Mouse (Mus musculus) left cerebral cortex, postnatal 25 days (tissue): ENCODE data around the gene Tex38. TPM values are rescaled to one million over a fixed set of nuclear protein-coding genes. Genes with fewer than 3 reads are reported as not detected.

Experiments
- DNase-seq, 2 experiments: peaks; one replicate each; pipeline ENCODE4 v3.0.0; 2022; ENCODE audit warnings: low spot score in 2 of 2, mixed read lengths in 1 of 2
- intact Hi-C: fragments of 180-260 bp; cut with DNase I; formaldehyde crosslinking; loops from one replicate; pipeline ENCODE4 v1.15.1; 2025
- total RNA-seq, 2 experiments: library from RNA; stranded (reverse); gene quantifications; 2 replicates each; pipeline ENCODE4 v1.2.3; 2021

Gene Tex38
- total RNA-seq, 2 experiments from 2014 or later: not detected

- peak; percentile 29 to 50 for DNase-seq
- intact Hi-C loops: no loop called here
Measured at GRCm38 (mm10) chr4:115780269-115780668, 549 bp downstream of the Tex38 start.

- DNase-seq: no peak
- intact Hi-C loops: no loop called here
Measured at GRCm38 (mm10) chr4:115777627-115778026, 3.2 kb downstream of the Tex38 start.

- no peak for DNase-seq
- intact Hi-C loops: no loop called here
Measured at GRCm38 (mm10) chr4:115775056-115775455, 5.8 kb downstream of the Tex38 start.

DNA sequence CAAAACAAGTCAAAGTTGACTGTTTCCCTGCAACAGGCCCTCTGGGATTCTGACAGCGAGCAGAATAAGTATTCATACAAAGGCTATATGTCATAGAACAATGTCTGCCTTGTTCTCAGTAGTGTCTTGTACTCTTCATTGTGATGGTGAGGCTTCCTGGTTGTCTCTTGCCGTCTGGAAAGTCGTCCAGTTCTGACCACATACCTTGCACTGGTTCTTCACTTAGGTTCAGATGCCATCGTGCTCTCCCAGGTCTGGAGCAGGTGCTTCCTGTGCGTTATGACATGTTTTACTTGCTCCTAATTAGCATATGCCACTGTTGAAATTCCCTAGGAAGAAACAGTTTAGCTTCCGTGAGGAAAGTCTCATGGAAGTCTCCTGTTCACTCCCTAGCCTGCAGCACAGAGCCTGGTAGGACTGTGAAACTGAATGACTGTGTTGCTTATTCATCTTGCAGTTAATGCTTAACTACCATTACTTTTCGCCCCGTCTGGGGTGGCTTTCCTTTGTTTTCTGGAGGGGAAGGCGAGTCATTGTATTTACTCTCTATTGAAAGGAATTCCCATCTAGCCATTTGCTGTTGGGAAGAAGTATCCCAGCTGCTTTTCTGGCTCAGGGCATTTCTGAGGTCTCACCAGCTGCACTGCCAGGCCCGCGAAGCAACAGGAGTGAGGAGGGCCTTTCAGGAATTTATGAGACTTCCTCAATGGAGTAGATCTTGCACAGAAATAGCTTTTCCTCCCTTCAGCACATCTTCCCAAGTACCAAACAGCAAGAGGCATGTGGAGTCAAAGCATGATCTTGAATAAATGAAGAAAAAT, 13.0 kb downstream of the Tex38 start:
- no peak for DNase-seq
- intact Hi-C loops: no loop called here

DNA sequence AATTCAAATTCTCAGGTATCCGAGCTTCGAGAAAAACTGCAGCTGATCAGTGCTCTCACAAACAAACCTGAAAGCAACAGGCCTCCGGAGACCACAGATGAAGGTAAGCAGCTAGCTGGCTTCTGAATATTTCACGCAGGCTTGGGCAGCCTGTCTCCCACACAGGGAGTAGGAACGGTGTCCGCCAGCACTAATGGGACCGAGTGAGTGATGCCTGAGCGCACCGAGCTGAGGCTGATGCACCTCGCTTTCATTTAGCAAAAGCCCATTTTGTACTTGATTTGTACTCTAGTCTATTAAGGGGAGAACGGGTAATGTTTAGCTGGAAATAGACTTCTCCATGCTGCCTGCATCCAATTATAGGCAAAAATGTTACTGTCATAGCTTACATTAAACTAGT, 16.2 kb downstream of the Tex38 start:
- intact Hi-C loops: no loop called here
- DNase-seq: no peak

- peak in 1 of 2 experiments; percentile 13 for DNase-seq
- intact Hi-C loops: no loop called here
Measured at GRCm38 (mm10) chr4:115761206-115761605, 19.6 kb downstream of the Tex38 start.

GRCm38 (mm10) chr4:115754851-115755250, 26.0 kb downstream of the Tex38 start:
- intact Hi-C loops: no loop called here
- DNase-seq: no peak

DNA sequence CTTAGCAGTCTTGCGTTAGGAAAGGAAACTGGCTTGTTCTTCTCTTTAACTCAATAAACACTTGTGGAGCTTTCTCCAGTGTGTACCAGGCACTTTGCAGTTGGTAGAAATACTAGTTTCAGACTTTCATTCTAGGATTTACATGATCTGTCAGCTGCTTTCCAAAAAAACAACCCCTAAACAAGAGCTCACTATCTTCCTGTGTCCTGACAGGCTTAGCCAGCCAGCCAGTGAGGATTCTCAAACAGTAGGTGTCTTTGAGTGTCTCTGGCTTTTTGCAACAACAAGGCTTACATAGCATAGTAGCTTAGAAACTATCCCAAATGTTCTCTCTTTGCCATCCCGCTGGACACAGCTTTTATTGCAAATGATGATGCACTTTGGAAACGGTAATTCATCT, 26.7 kb downstream of the Tex38 start:
- DNase-seq: peak in 1 of 2 experiments; percentile 6
- intact Hi-C loops: no loop called here

DNA sequence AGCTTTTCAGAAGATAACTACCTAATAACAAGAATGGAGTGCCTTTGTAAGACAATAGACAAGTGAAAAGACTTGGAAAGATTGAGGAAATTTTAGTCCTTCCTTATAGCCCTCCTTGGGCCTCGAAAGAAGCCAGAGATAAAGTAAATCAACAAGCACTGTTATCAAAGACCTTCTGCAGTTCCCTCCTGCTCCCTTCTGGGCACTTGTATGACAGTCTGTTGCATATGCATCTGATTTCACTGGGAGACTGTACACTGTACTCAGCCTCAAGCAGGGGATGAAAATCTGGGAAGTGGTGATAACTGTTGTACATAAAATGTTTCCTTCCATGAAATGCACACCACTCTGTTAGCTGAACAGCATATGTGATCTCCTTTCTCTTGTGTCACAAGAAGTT, 31.5 kb downstream of the Tex38 start:
- intact Hi-C loops: no loop called here
- no peak for DNase-seq

DNA sequence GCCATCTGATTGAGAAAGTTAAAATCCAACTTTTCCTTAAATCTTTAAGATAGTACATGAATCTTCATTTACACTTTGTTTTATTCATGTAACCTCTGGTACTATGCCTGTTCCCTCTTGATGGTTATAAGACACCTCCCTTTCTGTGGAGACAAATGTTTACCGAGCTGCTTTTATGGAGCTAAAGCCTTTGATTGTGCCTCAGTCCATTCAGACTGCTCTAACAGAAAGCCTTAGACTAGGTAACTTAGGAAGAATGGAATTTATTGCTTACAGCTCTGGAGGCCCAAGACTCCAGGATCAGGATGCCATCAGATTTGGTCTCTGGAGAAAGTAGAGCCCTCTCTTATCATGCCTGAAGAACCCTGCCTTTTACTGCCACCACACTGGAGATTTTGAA, 32.6 kb downstream of the Tex38 start:
- intact Hi-C loops: no loop called here
- no peak for DNase-seq

- intact Hi-C loops: no loop called here
Measured at GRCm38 (mm10) chr4:115743096-115743495, 37.7 kb downstream of the Tex38 start.

DNA sequence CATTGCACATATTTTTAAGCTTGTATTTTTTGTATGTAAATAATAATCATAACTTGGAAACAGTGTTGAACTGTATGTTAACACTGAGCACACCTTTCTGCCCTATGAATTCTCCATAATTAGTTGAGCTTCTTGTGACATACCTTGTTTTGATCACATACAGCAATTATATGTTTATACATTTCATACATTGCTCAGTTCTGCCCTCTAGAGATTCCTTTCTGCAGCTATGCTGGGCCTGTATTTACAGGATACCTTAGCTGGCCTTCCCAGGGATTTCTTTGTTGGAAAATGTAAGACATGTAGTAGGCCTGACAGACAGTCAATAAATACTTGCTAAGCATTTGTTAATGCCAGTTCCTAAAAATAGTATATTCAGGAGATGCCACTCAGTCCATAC, 38.2 kb downstream of the Tex38 start:
- intact Hi-C loops: no loop called here
- DNase-seq: no peak

More at GRCm38 (mm10) chr4:115743096-115743495, 37.7 kb downstream of the Tex38 start:
- DNase-seq: no peak

DNA sequence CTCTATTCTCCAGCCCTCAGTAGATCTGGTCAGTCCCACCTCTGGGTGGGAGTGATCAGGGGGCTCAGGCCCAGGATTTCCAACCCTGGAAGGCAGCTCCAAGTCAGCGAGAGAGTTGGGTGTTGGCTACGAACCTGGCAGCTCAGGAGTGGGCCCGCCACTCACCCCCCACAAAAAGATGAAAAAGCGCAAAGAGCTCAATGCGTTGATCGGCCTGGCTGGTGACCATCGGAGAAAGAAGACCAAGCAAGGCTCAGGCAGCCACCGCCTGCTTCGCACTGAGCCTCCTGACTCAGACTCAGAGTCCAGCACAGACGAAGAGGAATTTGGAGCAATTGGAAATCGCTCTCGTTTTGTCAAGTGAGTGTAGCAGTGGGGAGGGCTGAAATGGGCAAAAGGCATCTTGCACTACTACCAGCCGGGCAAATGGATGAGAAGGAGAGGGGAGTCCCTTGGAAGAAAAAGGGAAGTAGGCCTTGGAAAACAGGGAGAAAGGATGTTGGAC, 42.3 kb downstream of the Tex38 start:
- DNase-seq: no peak
- intact Hi-C loops: no loop called here

GRCm38 (mm10) chr4:115737551-115738041, 43.2 kb downstream of the Tex38 start, which contains the start of gene Efcab14:
Efcab14 (plus strand) TSS chr4:115737744.
- peak; percentile 98 for DNase-seq

DNA sequence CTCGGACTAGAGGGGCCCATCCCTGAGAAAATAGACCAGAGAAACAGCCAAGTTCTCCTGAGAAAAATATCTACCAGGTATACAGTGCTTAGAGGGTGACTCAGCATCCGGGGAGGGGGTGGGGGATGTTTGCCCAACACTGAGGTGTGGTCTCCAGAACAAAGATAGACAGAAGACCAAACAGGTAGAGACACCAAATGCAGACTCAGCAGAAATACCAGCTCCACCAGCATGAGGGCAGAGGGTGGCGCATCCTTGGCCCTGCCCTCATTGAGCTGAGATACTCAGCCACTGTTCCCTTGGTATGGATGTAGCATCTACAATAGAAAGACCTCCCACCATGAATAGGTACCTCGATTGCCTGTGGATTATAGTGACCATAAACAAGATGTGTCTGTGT, 46.0 kb downstream of the Tex38 start:
- DNase-seq: no peak
- intact Hi-C loops: loop anchor here (5.0 kb wide), 1 partner anchor 167 kb away; no protein-coding TSS in a partner anchor

More at GRCm38 (mm10) chr4:115737551-115738041, 43.2 kb downstream of the Tex38 start, which contains the start of gene Efcab14:
- intact Hi-C loops: loop anchor here (2.0 kb wide), 1 partner anchor 47 kb away; the partner anchor contains the start of gene Atpaf1

- DNase-seq: no peak
- intact Hi-C loops: loop anchor here (5.0 kb wide), 1 partner anchor 169 kb away; no protein-coding TSS in a partner anchor
Measured at GRCm38 (mm10) chr4:115733746-115734145, 47.1 kb downstream of the Tex38 start.

- no peak for DNase-seq
- intact Hi-C loops: loop anchor here (5.0 kb wide), 1 partner anchor 170 kb away; no protein-coding TSS in a partner anchor
Measured at GRCm38 (mm10) chr4:115732223-115732818, 48.5 kb downstream of the Tex38 start.

GRCm38 (mm10) chr4:115731588-115732222, 49.1 kb downstream of the Tex38 start:
- intact Hi-C loops: loop anchor here (1.0 to 5.0 kb wide), 2 partner anchors 171 to 250 kb away; no protein-coding TSS in a partner anchor
- peak; percentile 69 to 83 for DNase-seq
